Mouse (Mus musculus) embryonic facial prominence, embryonic 11.5 days (tissue): Measurements from ENCODE around the gene Mrvi1. TPM values are rescaled to one million over a fixed set of nuclear protein-coding genes. Genes with fewer than 3 reads are reported as not detected.
A peak's percentile ranks its signal among the peaks of the same experiment; 100 is the strongest.

Experiments used
- ATAC-seq: fragments of 200-750 bp; cut with Nextera tagmentation; replicated peaks from 2 replicates; pipeline ENCODE4 v1.8.0; 2017; ENCODE audit warnings: low read depth; ENCODE audit not compliant: insufficient number of reproducible peaks, low FRiP score, low TSS enrichment
- DNase-seq: peaks from one replicate; pipeline ENCODE4 v3.0.0-alpha.2; 2015; ENCODE audit warnings: low spot score
- H3K27ac ChIP-seq: fragments of 300-500 bp; sonication (generic); replicated peaks from 2 replicates; pipeline ENCODE4 v1.5.1; 2014; ENCODE audit warnings: mild to moderate bottlenecking, low read depth, low read length, control low read depth
- H3K27me3 ChIP-seq: fragments of 300-500 bp; sonication (generic); 2 replicates; pipeline ENCODE4 v1.6.1; 2014; ENCODE audit warnings: mild to moderate bottlenecking, low read length, moderate library complexity, mixed read lengths; ENCODE audit not compliant: control insufficient read depth, insufficient read depth
- H3K36me3 ChIP-seq: fragments of 300-500 bp; sonication (generic); replicated peaks from 2 replicates; pipeline ENCODE4 v1.6.1; 2014; ENCODE audit warnings: low read depth, mild to moderate bottlenecking, low read length, moderate library complexity, mixed read lengths; ENCODE audit not compliant: control insufficient read depth, insufficient read depth
- H3K4me1 ChIP-seq: fragments of 300-500 bp; sonication (generic); 2 replicates; pipeline ENCODE4 v1.6.1; 2014; ENCODE audit warnings: low read length, mixed read lengths; ENCODE audit not compliant: control insufficient read depth, insufficient read depth
- H3K4me2 ChIP-seq: fragments of 300-500 bp; sonication (generic); 2 replicates; pipeline ENCODE4 v1.6.1; 2014; ENCODE audit warnings: low read depth, mild to moderate bottlenecking, control low read depth, low read length, moderate library complexity
- H3K4me3 ChIP-seq: fragments of 300-500 bp; sonication (generic); 2 replicates; pipeline ENCODE4 v1.5.1; 2014; ENCODE audit warnings: low read depth, low read length, control low read depth
- H3K9ac ChIP-seq: fragments of 300-500 bp; sonication (generic); replicated peaks from 2 replicates; pipeline ENCODE4 v1.6.1; 2014; ENCODE audit warnings: mild to moderate bottlenecking, control low read depth, low read length
- H3K9me3 ChIP-seq: fragments of 300-500 bp; sonication (generic); replicated peaks from 2 replicates; pipeline ENCODE4 v1.6.1; 2016; ENCODE audit warnings: mild to moderate bottlenecking, low read length, inconsistent platforms, mixed read lengths; ENCODE audit not compliant: control insufficient read depth
- WGBS: fragments of 180-500 bp; shearing (Covaris S2); extraction: QIAGEN DNeasy Blood & Tissue Kit; methylation state at CpG from one replicate; pipeline ENCODE4 v1.1.7; 2014; 5-methylcytosine and 5-hydroxymethylcytosine counted together
- polyA plus RNA-seq: library from polyadenylated mRNA; unstranded; fragments of >200 nt; fragmentation: Nextera tagmentation; extraction: Ambion mirVana; gene quantifications from 2 replicates; pipeline ENCODE4 v1.2.1, GENCODE M21; 2014

Mrvi1 gene
- 1.7 and 2.5 TPM in 2 replicates for polyA plus RNA-seq

GRCm38 (mm10) chr7:110982053-110982705 is at the start of gene Mrvi1:
Mrvi1 (minus strand) TSS chr7:110982461.
- Histone ChIP-seq H3K4me1 (no peaks in the 10 kb centered on the region), H3K9me3 (no peaks in the 10 kb centered on the region), H3K27ac (no peak within 1 kb of the TSS), H3K27me3 (no peaks in the 10 kb centered on the region), H3K4me3 (no peak within 1 kb of the TSS), H3K4me2 (no peak within 1 kb of the TSS), H3K9ac (no peak within 1 kb of the TSS), H3K36me3 (no peaks in the 10 kb centered on the region)
- ATAC-seq (no peak), DNase-seq (no peak)
- WGBS = 52% methylated on average over 7 of the region's 7 CpGs

GRCm38 (mm10) chr7:111029046-111029553 is 46.8 kb upstream of the Mrvi1 start:
- ATAC-seq (peak; percentile 53), DNase-seq (no peak)
- peak overlapping the region; percentile 57 for H3K4me2 ChIP-seq
- H3K36me3 ChIP-seq = no peaks in the 10 kb centered on the region; the same call in 1 of the 2 replicates
- no peaks in the 10 kb centered on the region for H3K4me1 ChIP-seq
- peak overlapping the region; percentile 69 for H3K9ac ChIP-seq
- no peaks in the 10 kb centered on the region for H3K27me3 ChIP-seq
- H3K4me3 ChIP-seq = peak overlapping the region; percentile 67
- no peaks in the 10 kb centered on the region for H3K9me3 ChIP-seq
- WGBS = under 1% methylated on average over 29 of the region's 29 CpGs
- H3K27ac ChIP-seq = peak overlapping the region; percentile 1; the same call in 1 of the 2 replicates

- H3K4me1 ChIP-seq = no peaks in the 10 kb centered on the region
- H3K36me3 ChIP-seq = no peaks in the 10 kb centered on the region
- DNase-seq (peak; percentile 90), ATAC-seq (peak; percentile 90)
- H3K9me3 ChIP-seq = no peaks in the 10 kb centered on the region
- H3K27me3 ChIP-seq = no peaks in the 10 kb centered on the region
- H3K4me3 ChIP-seq = peak within 1 kb of the TSS; percentile 67
- WGBS = 7% methylated on average over 45 of the region's 45 CpGs
- H3K9ac ChIP-seq = peak within 1 kb of the TSS; percentile 69
- H3K27ac ChIP-seq = peak within 1 kb of the TSS; percentile 60; the same call in 1 of the 2 replicates
- peak within 1 kb of the TSS; percentile 57 for H3K4me2 ChIP-seq
These were observed 46.2 kb upstream of the Mrvi1 start, which contains the start of gene Ctr9 for GRCm38 (mm10) chr7:111028281-111029045. Ctr9 (plus strand) TSS chr7:111028951.

- H3K27ac ChIP-seq = no peak overlapping the region
- 61% methylated on average over 4 of the region's 4 CpGs for WGBS
- no peak overlapping the region for H3K4me2 ChIP-seq
- no peak for ATAC-seq
- no peak for DNase-seq
- H3K9me3 ChIP-seq = no peaks in the 10 kb centered on the region
- no peak overlapping the region for H3K9ac ChIP-seq
- H3K27me3 ChIP-seq = no peaks in the 10 kb centered on the region
- H3K4me1 ChIP-seq = no peaks in the 10 kb centered on the region
- H3K4me3 ChIP-seq = no peak overlapping the region
- H3K36me3 ChIP-seq = no peaks in the 10 kb centered on the region
These were observed 42.7 kb upstream of the Mrvi1 start for GRCm38 (mm10) chr7:111024912-111025311.

GRCm38 (mm10) chr7:111024068-111024594 is 41.9 kb upstream of the Mrvi1 start:
- Histone ChIP-seq H3K9ac (no peak overlapping the region), H3K27me3 (no peaks in the 10 kb centered on the region), H3K36me3 (no peaks in the 10 kb centered on the region), H3K4me2 (no peak overlapping the region), H3K27ac (no peak overlapping the region), H3K9me3 (no peaks in the 10 kb centered on the region), H3K4me1 (no peaks in the 10 kb centered on the region), H3K4me3 (no peak overlapping the region)
- DNase-seq (peak; percentile 11), ATAC-seq (no peak)
- WGBS = 20% methylated on average over 8 of the region's 8 CpGs

GRCm38 (mm10) chr7:111020814-111021213 is 38.6 kb upstream of the Mrvi1 start:
- Histone ChIP-seq H3K4me1 (no peaks in the 10 kb centered on the region), H3K9me3 (no peaks in the 10 kb centered on the region), H3K27me3 (no peaks in the 10 kb centered on the region), H3K36me3 (no peaks in the 10 kb centered on the region), H3K4me3 (no peak overlapping the region), H3K9ac (no peak overlapping the region), H3K4me2 (no peak overlapping the region), H3K27ac (no peak overlapping the region)
- ATAC-seq (no peak), DNase-seq (no peak)
- WGBS = 78% methylated on average over 4 of the region's 4 CpGs

- no peak for DNase-seq
- H3K27ac ChIP-seq = no peak overlapping the region
- no peak for ATAC-seq
- no peak overlapping the region for H3K9ac ChIP-seq
- H3K27me3 ChIP-seq = no peaks in the 10 kb centered on the region
- WGBS = 71% methylated on average over 3 of the region's 3 CpGs
- no peaks in the 10 kb centered on the region for H3K36me3 ChIP-seq
- no peak overlapping the region for H3K4me3 ChIP-seq
- no peaks in the 10 kb centered on the region for H3K9me3 ChIP-seq
- no peak overlapping the region for H3K4me2 ChIP-seq
- H3K4me1 ChIP-seq = no peaks in the 10 kb centered on the region
These were observed 34.7 kb upstream of the Mrvi1 start for GRCm38 (mm10) chr7:111016921-111017320.
